Mouse (Mus musculus): ENCODE measurements around the gene Tenm2.

GRCm38 (mm10) chr11:36137276-36137675 is 1098.5 kb downstream of the Tenm2 start:
- TF ChIP-seq NRF1 (IDR thresholded peaks at IDR 0.05; ENCODE audit: insufficient read depth, low read depth, low read length, poor library complexity, severe bottlenecking), result no peak
- no peak for TF ChIP-seq CTCF (IDR thresholded peaks at IDR 0.05 in 2 of 3, conservative IDR thresholded peaks at IDR 0.05 in 1 of 3; ENCODE audit: control insufficient read depth in 1 of 3, insufficient read depth in 1 of 3, low read depth in 2 of 3, low read length in 3 of 3, poor library complexity in 1 of 3, severe bottlenecking in 1 of 3)
- TF ChIP-seq ETS1 (IDR thresholded peaks at IDR 0.05; ENCODE audit: low read depth, low read length), result no peak
- TF ChIP-seq CHD2 (IDR thresholded peaks at IDR 0.05; ENCODE audit: low read length), result no peak
- no peak for TF ChIP-seq POLR2A (IDR thresholded peaks at IDR 0.05; ENCODE audit: control insufficient read depth in 1 of 2, insufficient read depth in 1 of 2, low read depth in 1 of 2, low read length in 2 of 2, poor library complexity in 1 of 2)

Data from MEL (cell line).